Mouse (Mus musculus) midbrain, embryonic 15.5 days (tissue): ENCODE data around the gene Kctd11. TPM values are rescaled to one million over a fixed set of nuclear protein-coding genes. Genes with fewer than 3 reads are reported as not detected.
A peak's percentile ranks its signal among the peaks of the same experiment; 100 is the strongest.
"Not testable (repeated sequence)": the region's sequence is repeated elsewhere in the genome, so short reads cannot be mapped to it uniquely, and the experiment has no call there.

Source experiments
- ATAC-seq: fragments of 200-750 bp; cut with Nextera tagmentation; replicated peaks from 2 replicates; pipeline ENCODE4 v1.8.0; 2017; ENCODE audit warnings: moderate TSS enrichment
- H3K27ac ChIP-seq: fragments of 300-500 bp; sonication (generic); 2 replicates; pipeline ENCODE4 v1.5.1; 2015; ENCODE audit warnings: mild to moderate bottlenecking, inconsistent platforms
- H3K27me3 ChIP-seq: fragments of 300-500 bp; sonication (generic); replicated peaks from 2 replicates; pipeline ENCODE4 v1.6.1; 2015; ENCODE audit warnings: inconsistent platforms
- H3K36me3 ChIP-seq: fragments of 300-500 bp; sonication (generic); replicated peaks from 2 replicates; pipeline ENCODE4 v1.6.1; 2015; ENCODE audit warnings: inconsistent platforms
- H3K4me1 ChIP-seq: fragments of 300-500 bp; sonication (generic); 2 replicates; pipeline ENCODE4 v1.6.1; 2015; ENCODE audit warnings: inconsistent platforms
- H3K4me2 ChIP-seq: fragments of 300-500 bp; sonication (generic); 2 replicates; pipeline ENCODE4 v1.6.1; 2015; ENCODE audit warnings: inconsistent platforms, mild to moderate bottlenecking, moderate library complexity
- H3K4me3 ChIP-seq: fragments of 300-500 bp; sonication (generic); 2 replicates; pipeline ENCODE4 v1.5.1; 2015; ENCODE audit warnings: mild to moderate bottlenecking, inconsistent platforms
- H3K9ac ChIP-seq: fragments of 300-500 bp; sonication (generic); 2 replicates; pipeline ENCODE4 v1.6.1; 2015; ENCODE audit warnings: mild to moderate bottlenecking, inconsistent platforms
- H3K9me3 ChIP-seq: fragments of 300-500 bp; sonication (generic); 2 replicates; pipeline ENCODE4 v1.6.1; 2016; ENCODE audit warnings: inconsistent platforms
- WGBS: fragments of 180-500 bp; shearing (Covaris S2); methylation state at CpG from one replicate; pipeline ENCODE4 v1.1.7; 2015; ENCODE audit warnings: mixed read lengths; 5-methylcytosine and 5-hydroxymethylcytosine counted together
- polyA plus RNA-seq: library from polyadenylated mRNA; unstranded; fragments of >200 nt; fragmentation: Nextera tagmentation; extraction: Ambion mirVana; gene quantifications from 2 replicates; pipeline ENCODE4 v1.2.1, GENCODE M21; 2015

The Kctd11 gene
- polyA plus RNA-seq, 1 experiment from 2014 or later = 1.7 TPM

GRCm38 (mm10) chr11:69918118-69918517, 36.9 kb upstream of the Kctd11 start:
- H3K4me2 ChIP-seq = no peak overlapping the region
- peaks cover 55% of the 10 kb centered on the region for H3K4me1 ChIP-seq
- peaks cover 34% of the 10 kb centered on the region; the same call in 1 of the 2 replicates for H3K36me3 ChIP-seq
- H3K27ac ChIP-seq = no peak overlapping the region
- no peak overlapping the region for H3K4me3 ChIP-seq
- WGBS = 86% methylated on average over 5 of the region's 5 CpGs
- H3K9ac ChIP-seq = no peak overlapping the region
- no peaks in the 10 kb centered on the region for H3K27me3 ChIP-seq
- ATAC-seq = no peak
- no peaks in the 10 kb centered on the region for H3K9me3 ChIP-seq

- Histone ChIP-seq H3K4me1 (peaks cover 52% of the 10 kb centered on the region), H3K36me3 (peaks cover 38% of the 10 kb centered on the region; the same call in 1 of the 2 replicates)
- WGBS = 90% methylated on average over 8 of the region's 8 CpGs
These were observed 36.3 kb upstream of the Kctd11 start for GRCm38 (mm10) chr11:69917379-69917948.

GRCm38 (mm10) chr11:69916652-69917378, 35.6 kb upstream of the Kctd11 start:
- ATAC-seq, H3K4me3 ChIP-seq, H3K9ac ChIP-seq, H3K4me2 ChIP-seq, H3K9me3 ChIP-seq, H3K27me3 ChIP-seq, H3K27ac ChIP-seq: not testable (repeated sequence)
- peaks cover 47% of the 10 kb centered on the region for H3K4me1 ChIP-seq
- peaks cover 45% of the 10 kb centered on the region for H3K36me3 ChIP-seq
- whole genome bisulfite sequencing = 64% methylated on average over 7 of the region's 7 CpGs

More at GRCm38 (mm10) chr11:69917379-69917948, 36.3 kb upstream of the Kctd11 start:
- Histone ChIP-seq H3K27me3 (no peaks in the 10 kb centered on the region), H3K4me2 (no peak overlapping the region), H3K4me3 (no peak overlapping the region), H3K9me3 (no peaks in the 10 kb centered on the region), H3K9ac (no peak overlapping the region), H3K27ac (no peak overlapping the region)
- ATAC-seq = no peak

GRCm38 (mm10) chr11:69915667-69916627, 34.7 kb upstream of the Kctd11 start:
- ATAC-seq = no peak
- Histone ChIP-seq H3K27ac (no peak overlapping the region), H3K9me3 (no peaks in the 10 kb centered on the region), H3K4me3 (no peak overlapping the region), H3K36me3 (peaks cover 53% of the 10 kb centered on the region), H3K4me2 (no peak overlapping the region), H3K4me1 (peaks cover 47% of the 10 kb centered on the region), H3K9ac (no peak overlapping the region), H3K27me3 (no peaks in the 10 kb centered on the region)
- WGBS = 70% methylated on average over 5 of the region's 5 CpGs

- Histone ChIP-seq H3K4me1 (peaks cover 43% of the 10 kb centered on the region), H3K4me3 (peak overlapping the region; percentile 89), H3K27me3 (no peaks in the 10 kb centered on the region), H3K9ac (peak overlapping the region; percentile 89), H3K27ac (no peak overlapping the region), H3K36me3 (peaks cover 62% of the 10 kb centered on the region), H3K9me3 (no peaks in the 10 kb centered on the region), H3K4me2 (peak overlapping the region; percentile 99)
- ATAC-seq = no peak
- WGBS = 43% methylated on average over 9 of the region's 9 CpGs
These were observed 33.8 kb upstream of the Kctd11 start for GRCm38 (mm10) chr11:69914917-69915430.

- ATAC-seq = no peak; the same call in 1 of the 2 replicates
- Histone ChIP-seq H3K4me2 (peak overlapping the region; percentile 99), H3K36me3 (peaks cover 68% of the 10 kb centered on the region)
These were observed 33.2 kb upstream of the Kctd11 start for GRCm38 (mm10) chr11:69914372-69914764.

GRCm38 (mm10) chr11:69913554-69914371, 32.6 kb upstream of the Kctd11 start, which contains the start of gene Gps2:
Gps2 (plus strand) TSS chr11:69913888.
- Histone ChIP-seq H3K9ac (peak within 1 kb of the TSS; percentile 89), H3K4me3 (peak within 1 kb of the TSS; percentile 89), H3K4me1 (peaks cover 31% of the 10 kb centered on the region), H3K9me3 (no peaks in the 10 kb centered on the region), H3K27ac (peak within 1 kb of the TSS; percentile 92), H3K4me2 (peak within 1 kb of the TSS; percentile 99), H3K36me3 (peaks cover 74% of the 10 kb centered on the region), H3K27me3 (no peaks in the 10 kb centered on the region)
- 2% methylated on average over 54 of the region's 61 CpGs for WGBS
- peak; percentile 91 for ATAC-seq

More at GRCm38 (mm10) chr11:69914372-69914764, 33.2 kb upstream of the Kctd11 start:
- Histone ChIP-seq H3K9me3 (no peaks in the 10 kb centered on the region), H3K9ac (peak overlapping the region; percentile 89), H3K4me1 (peaks cover 37% of the 10 kb centered on the region), H3K27ac (peak overlapping the region; percentile 92), H3K27me3 (no peaks in the 10 kb centered on the region), H3K4me3 (peak overlapping the region; percentile 89)
- 2% methylated on average over 17 of the region's 17 CpGs for whole genome bisulfite sequencing

GRCm38 (mm10) chr11:69912716-69913530, 31.7 kb upstream of the Kctd11 start:
- Histone ChIP-seq H3K27ac (0 out of 2 replicates have a peak overlapping the region, but pooled peaks have one; percentile 92), H3K9ac (no peak overlapping the region), H3K9me3 (no peaks in the 10 kb centered on the region), H3K4me3 (peak overlapping the region; percentile 89), H3K4me1 (peaks cover 27% of the 10 kb centered on the region), H3K36me3 (peaks cover 76% of the 10 kb centered on the region), H3K27me3 (no peaks in the 10 kb centered on the region), H3K4me2 (peak overlapping the region; percentile 99)
- 81% methylated on average over 15 of the region's 15 CpGs for WGBS
- peak; percentile 25 for ATAC-seq

GRCm38 (mm10) chr11:69911701-69912100, 30.5 kb upstream of the Kctd11 start:
- H3K36me3 ChIP-seq = peaks cover 76% of the 10 kb centered on the region
- H3K9ac ChIP-seq = no peak overlapping the region
- no peak for ATAC-seq
- H3K9me3 ChIP-seq = no peaks in the 10 kb centered on the region
- peaks cover 27% of the 10 kb centered on the region for H3K4me1 ChIP-seq
- no peaks in the 10 kb centered on the region for H3K27me3 ChIP-seq
- H3K4me2 ChIP-seq = no peak overlapping the region
- no peak overlapping the region for H3K27ac ChIP-seq
- whole genome bisulfite sequencing = 91% methylated on average over 6 of the region's 6 CpGs
- H3K4me3 ChIP-seq = no peak overlapping the region

GRCm38 (mm10) chr11:69910781-69911560, 29.8 kb upstream of the Kctd11 start:
- Histone ChIP-seq H3K4me3 (no peak overlapping the region), H3K9me3 (no peaks in the 10 kb centered on the region), H3K27me3 (no peaks in the 10 kb centered on the region), H3K36me3 (peaks cover 76% of the 10 kb centered on the region), H3K27ac (no peak overlapping the region), H3K4me1 (peaks cover 25% of the 10 kb centered on the region), H3K4me2 (no peak overlapping the region), H3K9ac (no peak overlapping the region)
- WGBS = 92% methylated on average over 17 of the region's 17 CpGs
- no peak for ATAC-seq
